Mouse (Mus musculus): Measurements from ENCODE around the gene Zmiz1.

GRCm38 (mm10) chr14:25479841-25480252 lies 20.9 kb downstream of the Zmiz1 start:
- no peak for TF ChIP-seq CTCF (IDR thresholded peaks at IDR 0.05; ENCODE audit: insufficient read depth, low read length)
- TF ChIP-seq POLR2A (IDR thresholded peaks at IDR 0.05; ENCODE audit: borderline replicate concordance, extremely low read depth, low read depth, low read length) = no peak
